Mouse (Mus musculus) urinary bladder, postnatal 4 days (tissue): ENCODE measurements around the gene Dennd1a.

Experiments
- DNase-seq, 2 experiments: peaks; one replicate each; pipeline ENCODE4 v3.0.0; 2021 to 2022; ENCODE audit warnings: low spot score in 2 of 2

The Dennd1a gene

GRCm38 (mm10) chr2:38051485-38052085 lies 235.6 kb downstream of the Dennd1a start:
- no peak for DNase-seq

GRCm38 (mm10) chr2:38048996-38049395 lies 238.2 kb downstream of the Dennd1a start:
- no peak for DNase-seq

- no peak for DNase-seq
These were observed 241.9 kb downstream of the Dennd1a start for GRCm38 (mm10) chr2:38045286-38045685.

GRCm38 (mm10) chr2:38040845-38041244 lies 246.3 kb downstream of the Dennd1a start:
- no peak for DNase-seq

GRCm38 (mm10) chr2:38039621-38040020 lies 247.6 kb downstream of the Dennd1a start:
- DNase-seq, result no peak

DNA sequence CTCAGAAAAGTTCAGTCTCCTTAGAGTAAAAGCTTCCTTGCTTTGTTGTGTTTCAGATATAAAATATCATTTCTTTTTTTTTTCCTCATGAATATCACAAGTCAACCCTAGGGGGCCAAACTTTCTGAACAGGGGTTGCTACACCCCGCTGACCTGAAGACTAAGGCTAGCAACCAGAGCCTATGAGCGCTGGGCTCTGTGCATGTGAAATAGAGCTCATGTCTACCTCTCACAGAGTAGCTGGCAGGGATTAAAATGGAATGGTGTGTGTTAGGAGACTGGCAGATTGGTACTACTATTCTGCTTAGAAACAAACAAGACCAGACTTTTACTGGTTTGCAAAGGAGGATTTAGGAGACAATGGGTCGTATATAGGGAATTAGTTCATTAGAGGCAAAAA lies 258.9 kb downstream of the Dennd1a start:
- no peak for DNase-seq

DNA sequence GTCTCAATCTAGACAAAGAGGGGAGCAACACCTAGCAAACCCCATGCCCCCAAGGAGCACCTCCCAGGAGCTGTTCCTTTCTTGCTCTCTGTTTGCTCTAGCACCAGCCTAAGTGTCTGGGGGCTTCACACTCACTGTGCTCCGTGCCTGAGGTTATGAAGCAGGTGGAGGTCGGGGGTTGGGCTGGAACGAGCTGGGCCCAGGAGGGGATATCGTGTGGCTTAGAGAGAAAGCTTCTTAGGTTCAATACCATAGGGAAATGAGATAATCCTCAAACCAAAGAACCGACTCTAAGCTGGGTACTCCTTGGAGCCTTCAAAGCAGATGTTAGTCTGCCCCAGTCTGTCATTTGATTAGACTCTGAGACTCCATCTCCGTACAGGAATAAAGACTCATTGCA lies 261.6 kb downstream of the Dennd1a start:
- DNase-seq, result no peak

GRCm38 (mm10) chr2:38023741-38024130 lies 263.5 kb downstream of the Dennd1a start:
- DNase-seq, result no peak

DNA sequence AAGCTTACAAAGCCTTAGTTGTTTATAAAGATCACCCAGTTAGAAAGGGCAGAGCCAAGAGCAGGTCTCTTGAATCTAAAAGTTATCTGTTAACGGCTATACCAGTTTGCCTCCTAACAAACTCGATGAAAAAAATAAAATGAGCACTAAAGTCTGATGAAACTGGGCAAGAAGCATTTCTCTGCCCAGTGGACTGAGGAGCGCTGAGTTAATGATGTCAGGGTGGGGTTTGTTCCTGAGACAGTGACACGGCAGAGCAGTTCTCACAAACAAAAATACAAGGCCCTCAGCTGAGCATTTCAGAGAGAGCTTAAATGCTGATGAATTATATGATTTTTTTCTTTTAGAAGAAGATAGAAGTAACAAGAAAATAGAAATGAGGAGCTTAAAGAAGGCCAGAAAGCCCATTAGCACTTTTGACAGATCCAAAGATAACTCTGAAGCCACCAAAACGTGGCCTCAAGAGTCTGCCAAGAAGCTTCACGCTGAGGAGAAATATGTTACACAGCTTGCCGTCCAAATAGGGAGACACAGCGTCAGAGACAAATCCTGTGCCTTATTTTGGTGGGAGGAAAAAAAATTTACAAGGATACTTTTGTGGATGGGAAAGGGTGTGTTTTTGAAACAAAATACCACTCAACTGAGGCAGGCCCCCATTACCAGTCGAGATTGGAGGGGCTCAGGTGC lies 264.0 kb downstream of the Dennd1a start:
- DNase-seq, result no peak

DNA sequence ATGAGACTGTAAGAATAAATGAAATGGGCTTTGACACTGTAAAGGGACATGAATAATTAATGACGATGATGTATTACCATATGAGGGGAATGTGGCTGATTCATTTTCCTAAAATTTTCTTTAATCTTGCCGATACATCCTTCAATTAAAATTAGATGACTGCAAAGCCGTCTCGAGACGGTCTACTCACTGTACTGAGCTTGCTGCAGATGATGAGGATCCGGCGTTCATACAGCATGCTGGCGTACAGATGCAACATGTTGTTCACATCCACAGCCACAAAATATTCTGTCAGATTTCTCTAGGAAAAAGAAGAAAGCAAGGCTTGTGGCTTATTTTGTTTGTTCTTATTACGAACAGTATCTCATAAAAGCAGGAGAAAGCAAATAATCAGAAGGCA lies 266.0 kb downstream of the Dennd1a start:
- DNase-seq, result no peak

DNA sequence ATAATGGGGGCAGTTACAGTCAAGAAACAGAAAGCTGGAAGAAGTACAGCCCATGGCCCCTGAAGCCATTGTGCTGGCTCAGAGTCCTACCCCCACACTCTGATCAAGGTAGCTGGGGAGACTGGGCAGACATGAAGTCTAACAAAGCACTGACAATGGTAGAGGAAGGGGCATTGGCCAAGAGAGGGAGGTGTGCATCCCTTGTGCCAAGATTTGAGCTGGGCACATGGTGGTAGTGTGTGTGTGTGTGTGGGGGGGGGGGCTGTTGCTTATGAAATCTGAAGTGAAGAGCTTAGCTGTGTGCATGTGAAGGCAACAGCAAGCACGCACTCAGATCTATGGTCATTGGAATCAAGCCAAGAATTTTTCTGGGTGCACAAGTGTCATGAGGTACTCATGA lies 272.5 kb downstream of the Dennd1a start:
- DNase-seq, result no peak

GRCm38 (mm10) chr2:38013839-38014365 lies 273.3 kb downstream of the Dennd1a start:
- peak in 1 of 2 experiments; percentile 53 for DNase-seq

DNA sequence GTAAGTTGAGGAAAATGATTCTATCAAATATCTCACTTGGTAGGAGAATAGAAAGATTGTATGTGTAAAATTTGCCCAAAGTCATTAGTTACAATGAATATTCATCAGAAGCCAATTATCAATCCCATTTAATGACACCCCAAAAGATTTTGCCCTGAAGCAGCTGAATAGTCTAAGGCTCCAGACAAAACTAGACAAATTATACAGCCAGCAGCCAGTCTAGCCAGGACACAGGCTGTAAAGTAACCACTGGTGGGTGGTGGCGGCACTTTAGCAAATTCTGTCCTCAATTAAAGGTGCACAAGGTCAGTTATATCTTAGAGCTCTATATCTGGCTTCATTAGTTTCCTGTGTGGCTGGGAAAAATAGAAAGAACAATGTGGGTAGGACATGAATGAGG lies 280.0 kb downstream of the Dennd1a start:
- DNase-seq, result no peak

- DNase-seq, result no peak
These were observed 284.0 kb downstream of the Dennd1a start for GRCm38 (mm10) chr2:38003183-38003680.

DNA sequence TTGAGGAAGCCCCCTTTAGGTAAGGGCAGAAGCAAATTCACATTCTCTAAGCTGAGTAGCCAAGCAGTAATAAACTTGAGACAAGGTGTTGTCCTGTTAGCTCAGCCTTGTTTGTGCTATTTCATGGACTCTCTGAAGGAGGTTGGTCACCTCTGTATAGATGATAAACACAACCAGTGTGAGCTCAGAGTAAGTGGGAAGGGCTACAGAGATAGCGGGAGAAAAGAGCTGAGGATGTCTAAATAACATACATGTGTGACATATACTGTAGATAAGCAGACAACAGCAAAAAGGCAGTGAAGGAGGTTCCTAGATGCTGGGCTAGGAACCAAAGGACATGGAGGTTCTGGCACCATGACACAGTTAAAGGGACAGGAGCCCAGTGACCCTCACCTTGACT lies 286.2 kb downstream of the Dennd1a start:
- no peak for DNase-seq

DNA sequence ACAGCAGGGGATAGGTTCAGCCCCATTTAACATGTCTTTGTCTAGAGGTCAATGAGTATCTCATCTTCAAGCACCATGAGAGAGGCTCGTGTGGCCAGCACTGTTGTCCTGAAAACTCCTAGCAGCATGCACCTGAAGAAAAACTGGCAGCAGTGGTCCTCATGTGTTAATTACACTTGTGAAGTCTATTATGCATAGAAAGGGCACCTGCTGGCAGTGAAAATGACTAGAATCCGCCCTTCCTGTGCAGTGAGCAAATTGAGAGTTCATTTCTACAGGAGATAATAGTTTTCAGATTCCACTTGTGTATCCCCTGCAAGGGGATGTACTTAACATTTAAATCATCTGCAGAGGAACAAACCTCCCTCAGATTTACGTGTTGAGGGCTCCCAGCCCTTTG lies 289.2 kb downstream of the Dennd1a start:
- DNase-seq, result no peak

- DNase-seq, result no peak
These were observed 298.1 kb downstream of the Dennd1a start for GRCm38 (mm10) chr2:37989091-37989490.

GRCm38 (mm10) chr2:37988301-37988700 lies 298.9 kb downstream of the Dennd1a start:
- DNase-seq, result no peak

GRCm38 (mm10) chr2:37985690-37986222 lies 301.4 kb downstream of the Dennd1a start:
- no peak for DNase-seq

- DNase-seq, result no peak
These were observed 304.5 kb downstream of the Dennd1a start for GRCm38 (mm10) chr2:37982714-37983113.

GRCm38 (mm10) chr2:37981562-37982403 lies 305.4 kb downstream of the Dennd1a start:
- DNase-seq, result no peak

- no peak for DNase-seq
These were observed 313.0 kb downstream of the Dennd1a start for GRCm38 (mm10) chr2:37974201-37974600.
